Mouse (Mus musculus) bone marrow macrophage, adult 2 months (primary cell): ENCODE results near the gene Emilin2.

ENCODE experiments used
- CTCF ChIP-seq: IDR thresholded peaks from 2 replicates; pipeline ENCODE4 v1.5.1; 2012; ENCODE audit warnings: low read depth, mild to moderate bottlenecking, low read length, moderate library complexity
- POLR2A ChIP-seq: IDR thresholded peaks from 2 replicates; pipeline ENCODE4 v1.6.1; 2012; ENCODE audit warnings: mild to moderate bottlenecking, low read depth, low read length, borderline replicate concordance

- TF ChIP-seq POLR2A (no peak), CTCF (peak; percentile 29; the same call in 1 of the 2 replicates)
Measured at GRCm38 (mm10) chr17:71250819-71251600, 60.8 kb downstream of the Emilin2 start.
